Mouse (Mus musculus): ENCODE data around the gene Ggta1. TPM values are rescaled to one million over a fixed set of nuclear protein-coding genes. Genes with fewer than 3 reads are reported as not detected.

Gene Ggta1
- total and polyA plus RNA-seq, 2 experiments from 2014 or later, result 16.4 to 37.1 TPM

- no peak overlapping the region for H3K4me2 ChIP-seq (ENCODE audit: low read depth, low read length)
- 77% methylated on average over 1 of the region's 1 CpGs for WGBS
- H3K27me3 ChIP-seq (ENCODE audit: control insufficient read depth, insufficient read depth, low read length), result no peaks in the 10 kb centered on the region
- no peaks in the 10 kb centered on the region for H3K4me1 ChIP-seq (ENCODE audit: control insufficient read depth, insufficient read depth)
- H3K9me3 ChIP-seq (replicated peaks; ENCODE audit: control insufficient read depth, low read length), result no peaks in the 10 kb centered on the region
- H3K27ac ChIP-seq (ENCODE audit: low read depth), result no peak overlapping the region
- H3K36me3 ChIP-seq (replicated peaks; ENCODE audit: control insufficient read depth, insufficient read depth, low read length), result no peaks in the 10 kb centered on the region
- TF ChIP-seq EP300 (IDR thresholded peaks at IDR 0.05; ENCODE audit: low read depth) (no peak), CTCF (IDR thresholded peaks at IDR 0.05; ENCODE audit: low read depth) (no peak)
- no peak overlapping the region for H3K4me3 ChIP-seq (ENCODE audit: low read depth, low read length)
- ATAC-seq (ENCODE audit: insufficient read depth, low read depth) (no peak), DNase-seq (ENCODE audit: low spot score) (no peak)
- H3K9ac ChIP-seq (replicated peaks; ENCODE audit: low read depth, low read length), result no peak overlapping the region
These were observed 11.9 kb upstream of the Ggta1 start for GRCm38 (mm10) chr2:35474916-35475315.

- WGBS, result 67% methylated on average over 3 of the region's 3 CpGs
- TF ChIP-seq EP300 (IDR thresholded peaks at IDR 0.05; ENCODE audit: low read depth) (no peak), CTCF (IDR thresholded peaks at IDR 0.05; ENCODE audit: low read depth) (no peak)
- DNase-seq (ENCODE audit: low spot score), result no peak
These were observed 6.2 kb upstream of the Ggta1 start for GRCm38 (mm10) chr2:35469266-35469665.

GRCm38 (mm10) chr2:35468276-35468675 is 5.2 kb upstream of the Ggta1 start:
- Histone ChIP-seq H3K4me1 (ENCODE audit: control insufficient read depth, insufficient read depth) (no peaks in the 10 kb centered on the region), H3K27me3 (ENCODE audit: control insufficient read depth, insufficient read depth, low read length) (no peaks in the 10 kb centered on the region), H3K9me3 (replicated peaks; ENCODE audit: control insufficient read depth, low read length) (no peaks in the 10 kb centered on the region), H3K4me2 (ENCODE audit: low read depth, low read length) (no peak overlapping the region), H3K36me3 (replicated peaks; ENCODE audit: control insufficient read depth, insufficient read depth, low read length) (no peaks in the 10 kb centered on the region), H3K27ac (ENCODE audit: low read depth) (no peak overlapping the region), H3K4me3 (ENCODE audit: low read depth, low read length) (no peak overlapping the region), H3K9ac (replicated peaks; ENCODE audit: low read depth, low read length) (no peak overlapping the region)
- DNase-seq (ENCODE audit: low spot score), result no peak
- 71% methylated on average over 2 of the region's 2 CpGs for WGBS
- ATAC-seq (ENCODE audit: insufficient read depth, low read depth), result no peak
- TF ChIP-seq CTCF (IDR thresholded peaks at IDR 0.05; ENCODE audit: low read depth), result no peak

More at GRCm38 (mm10) chr2:35469266-35469665, 6.2 kb upstream of the Ggta1 start:
- no peaks in the 10 kb centered on the region for H3K36me3 ChIP-seq (replicated peaks; ENCODE audit: control insufficient read depth, insufficient read depth, low read length)
- no peaks in the 10 kb centered on the region for H3K9me3 ChIP-seq (replicated peaks; ENCODE audit: control insufficient read depth, low read length)
- no peak overlapping the region for H3K27ac ChIP-seq (ENCODE audit: low read depth)
- no peak overlapping the region for H3K4me3 ChIP-seq (ENCODE audit: low read depth, low read length)
- no peak for ATAC-seq (ENCODE audit: insufficient read depth, low read depth)
- no peaks in the 10 kb centered on the region for H3K4me1 ChIP-seq (ENCODE audit: control insufficient read depth, insufficient read depth)
- H3K27me3 ChIP-seq (ENCODE audit: control insufficient read depth, insufficient read depth, low read length), result no peaks in the 10 kb centered on the region
- no peak overlapping the region for H3K9ac ChIP-seq (replicated peaks; ENCODE audit: low read depth, low read length)
- no peak overlapping the region for H3K4me2 ChIP-seq (ENCODE audit: low read depth, low read length)

- no peaks in the 10 kb centered on the region for H3K27me3 ChIP-seq (ENCODE audit: control insufficient read depth, insufficient read depth, low read length)
- H3K36me3 ChIP-seq (replicated peaks; ENCODE audit: control insufficient read depth, insufficient read depth, low read length), result no peaks in the 10 kb centered on the region
- ATAC-seq (ENCODE audit: insufficient read depth, low read depth) (no peak), DNase-seq (ENCODE audit: low spot score) (no peak)
- H3K27ac ChIP-seq (ENCODE audit: low read depth), result no peak overlapping the region
- H3K4me2 ChIP-seq (ENCODE audit: low read depth, low read length), result no peak overlapping the region
- no peak overlapping the region for H3K4me3 ChIP-seq (ENCODE audit: low read depth, low read length)
- peaks cover 2% of the 10 kb centered on the region; the same call in 1 of the 2 replicates for H3K4me1 ChIP-seq (ENCODE audit: control insufficient read depth, insufficient read depth)
- no peak overlapping the region for H3K9ac ChIP-seq (replicated peaks; ENCODE audit: low read depth, low read length)
- no peaks in the 10 kb centered on the region for H3K9me3 ChIP-seq (replicated peaks; ENCODE audit: control insufficient read depth, low read length)
- TF ChIP-seq CTCF (IDR thresholded peaks at IDR 0.05; ENCODE audit: low read depth), result no peak
- TF ChIP-seq EP300 (IDR thresholded peaks at IDR 0.05; ENCODE audit: low read depth), result no peak
- WGBS, result 71% methylated on average over 3 of the region's 3 CpGs
These were observed 4.8 kb upstream of the Ggta1 start for GRCm38 (mm10) chr2:35467855-35468254.

- H3K36me3 ChIP-seq (replicated peaks; ENCODE audit: control insufficient read depth, insufficient read depth, low read length), result no peaks in the 10 kb centered on the region
- H3K4me2 ChIP-seq (ENCODE audit: low read depth, low read length), result no peak overlapping the region
- DNase-seq (ENCODE audit: low spot score) (no peak), ATAC-seq (ENCODE audit: insufficient read depth, low read depth) (no peak)
- peaks cover 8% of the 10 kb centered on the region; the same call in 1 of the 2 replicates for H3K4me1 ChIP-seq (ENCODE audit: control insufficient read depth, insufficient read depth)
- H3K9ac ChIP-seq (replicated peaks; ENCODE audit: low read depth, low read length), result no peak overlapping the region
- TF ChIP-seq EP300 (IDR thresholded peaks at IDR 0.05; ENCODE audit: low read depth) (no peak), CTCF (IDR thresholded peaks at IDR 0.05; ENCODE audit: low read depth) (no peak)
- no peaks in the 10 kb centered on the region for H3K27me3 ChIP-seq (ENCODE audit: control insufficient read depth, insufficient read depth, low read length)
- H3K27ac ChIP-seq (ENCODE audit: low read depth), result no peak overlapping the region
- H3K9me3 ChIP-seq (replicated peaks; ENCODE audit: control insufficient read depth, low read length), result no peaks in the 10 kb centered on the region
- H3K4me3 ChIP-seq (ENCODE audit: low read depth, low read length), result no peak overlapping the region
These were observed 2.6 kb upstream of the Ggta1 start for GRCm38 (mm10) chr2:35465677-35466076.

- TF ChIP-seq CTCF (IDR thresholded peaks at IDR 0.05; ENCODE audit: low read depth) (no peak), EP300 (IDR thresholded peaks at IDR 0.05; ENCODE audit: low read depth) (no peak)
- ATAC-seq (ENCODE audit: insufficient read depth, low read depth) (no peak), DNase-seq (ENCODE audit: low spot score) (no peak)
- Histone ChIP-seq H3K4me3 (ENCODE audit: low read depth, low read length) (no peak overlapping the region), H3K4me2 (ENCODE audit: low read depth, low read length) (no peak overlapping the region), H3K9me3 (replicated peaks; ENCODE audit: control insufficient read depth, low read length) (no peaks in the 10 kb centered on the region), H3K27ac (ENCODE audit: low read depth) (peak overlapping the region; percentile 50; the same call in 1 of the 2 replicates), H3K27me3 (ENCODE audit: control insufficient read depth, insufficient read depth, low read length) (no peaks in the 10 kb centered on the region), H3K36me3 (replicated peaks; ENCODE audit: control insufficient read depth, insufficient read depth, low read length) (no peaks in the 10 kb centered on the region), H3K9ac (replicated peaks; ENCODE audit: low read depth, low read length) (no peak overlapping the region), H3K4me1 (ENCODE audit: control insufficient read depth, insufficient read depth) (peaks cover 15% of the 10 kb centered on the region; the same call in 1 of the 2 replicates)
- 88% methylated on average over 3 of the region's 3 CpGs for WGBS
These were observed 1.5 kb upstream of the Ggta1 start for GRCm38 (mm10) chr2:35464548-35464947.

Measured in heart, postnatal 0 days (tissue).